Mouse (Mus musculus) R1 (cell line): ENCODE results near the gene Susd3.

Source experiments
- DNase-seq: peaks from one replicate; pipeline ENCODE4 v3.0.0-alpha.2; 2018; ENCODE audit warnings: low read depth, low spot score

The Susd3 gene

DNA sequence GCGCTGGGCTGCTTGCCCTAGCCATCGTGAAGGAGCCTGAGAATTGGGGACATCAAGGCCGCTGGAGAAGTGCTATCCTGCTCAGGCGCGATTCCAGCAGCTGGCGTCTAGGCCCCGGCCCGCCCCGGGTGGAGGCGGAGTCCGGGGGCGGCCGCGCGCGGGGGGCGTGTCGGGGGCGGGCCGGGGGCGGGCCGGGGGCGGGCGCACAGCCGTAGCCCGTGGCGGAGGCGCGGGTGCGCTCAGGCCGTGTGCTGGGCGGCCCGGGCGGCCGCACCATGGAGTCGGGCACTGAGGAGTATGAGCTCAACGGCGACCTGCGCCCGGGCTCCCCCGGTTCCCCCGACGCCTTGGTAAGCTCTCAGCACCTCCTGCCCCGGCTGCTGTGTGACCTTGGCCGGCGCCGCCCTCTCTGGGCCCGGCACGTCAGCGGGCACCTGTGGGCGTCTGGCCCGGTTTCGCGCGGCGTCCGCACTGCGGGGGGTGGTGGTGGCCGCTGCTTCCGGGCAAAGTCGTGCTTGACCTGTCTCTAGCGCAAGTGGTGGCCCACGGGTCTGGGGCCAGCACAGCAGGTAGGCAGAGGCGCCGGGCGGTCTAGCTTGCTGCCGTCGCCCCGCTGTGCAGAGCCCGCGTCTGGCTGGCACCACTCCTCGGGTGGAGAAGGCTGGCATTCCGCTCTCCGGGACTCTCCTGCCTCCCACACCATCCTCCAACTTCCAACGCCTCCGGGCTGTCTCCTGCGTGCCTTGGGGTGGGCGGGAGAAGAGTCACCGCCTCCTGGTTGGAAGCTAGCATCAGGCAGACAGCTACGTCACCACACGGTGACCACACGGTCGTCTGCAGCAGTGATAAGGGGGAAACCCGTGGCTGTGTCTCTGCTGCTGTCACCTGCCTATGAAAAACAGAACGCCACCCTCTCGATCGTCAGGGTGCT, 61.0 kb downstream of the Susd3 start, which contains the start of gene Ninj1:
TSS of gene Ninj1 (plus strand) at position 198 of the 931 bp plus-strand sequence.
- peak; percentile 77 for DNase-seq

DNA sequence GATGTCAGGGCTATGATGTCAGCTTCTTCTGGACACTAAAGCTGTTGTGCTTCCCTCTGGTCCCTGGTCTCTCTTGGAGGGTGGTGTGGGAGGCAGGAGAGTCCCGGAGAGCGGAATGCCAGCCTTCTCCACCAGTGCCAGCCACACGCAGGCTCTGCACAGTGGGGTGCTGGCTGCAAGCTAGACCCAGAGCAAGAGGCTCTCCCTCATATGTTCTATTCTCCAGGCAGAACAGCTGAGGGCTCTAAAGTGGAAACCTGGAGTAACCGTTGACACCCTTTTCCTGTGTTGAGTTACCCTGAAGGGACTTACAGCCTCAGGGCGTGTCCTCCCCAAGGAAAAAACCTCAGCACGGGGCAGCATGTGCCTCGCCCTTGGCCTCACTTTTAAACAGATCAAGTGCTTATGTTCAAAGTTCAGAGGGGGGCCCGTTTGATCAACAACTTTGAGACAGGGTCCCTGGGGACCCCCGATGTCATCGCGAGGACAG, 61.7 kb downstream of the Susd3 start:
- DNase-seq = no peak

GRCm38 (mm10) chr13:49183646-49184045, 64.9 kb downstream of the Susd3 start:
- DNase-seq = no peak

GRCm38 (mm10) chr13:49183161-49183560, 65.3 kb downstream of the Susd3 start:
- no peak for DNase-seq

DNA sequence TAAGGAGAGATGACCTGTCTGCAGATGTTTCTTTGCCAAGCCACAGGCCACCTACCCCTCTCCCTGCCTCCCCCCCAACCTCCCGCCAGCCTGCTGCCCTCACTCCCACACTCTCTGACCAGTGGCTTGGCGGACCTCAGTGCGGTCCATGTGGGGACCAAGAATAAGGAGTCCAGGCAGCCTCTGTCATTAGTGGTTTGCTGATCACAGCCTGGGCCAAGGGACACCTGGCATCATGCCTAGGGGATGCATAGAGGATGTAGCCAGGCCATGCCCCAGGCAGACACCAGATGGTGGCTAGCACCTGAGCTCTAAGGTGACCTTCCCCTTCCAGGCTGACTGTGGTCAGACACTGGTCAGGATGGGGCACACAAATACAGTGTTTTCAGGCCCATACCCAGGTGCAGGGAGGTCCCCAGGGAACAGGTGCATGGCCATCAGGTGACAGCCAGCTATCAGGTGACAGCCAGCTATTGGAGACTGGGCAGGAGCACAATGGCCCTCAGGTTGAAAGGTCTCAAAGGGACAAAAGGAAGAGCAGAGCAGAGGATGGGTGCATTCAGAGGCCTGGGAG, 67.0 kb downstream of the Susd3 start:
- no peak for DNase-seq

DNA sequence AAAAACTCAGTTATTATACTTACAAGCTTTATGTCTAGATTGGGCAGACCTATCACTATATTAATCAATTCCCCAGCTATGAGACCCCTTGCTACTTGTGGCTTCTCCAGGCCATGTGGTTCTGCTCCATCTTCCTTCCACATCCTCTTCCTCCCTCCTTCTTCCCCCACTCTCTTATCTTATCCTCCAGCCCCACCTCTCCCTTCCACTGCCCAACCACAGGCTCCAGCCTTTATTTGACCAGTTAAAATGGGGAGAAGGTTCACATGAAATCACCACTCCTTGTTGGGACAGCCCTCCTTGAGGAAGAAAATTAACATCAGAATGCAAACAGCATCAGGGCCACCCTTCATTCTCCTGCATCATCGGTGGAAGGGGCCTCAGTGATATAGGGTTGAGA, 67.8 kb downstream of the Susd3 start:
- DNase-seq = no peak
